Mouse (Mus musculus) embryonic fibroblast, embryonic 13.5 days (primary cell): ENCODE measurements around the gene Pard3. TPM values are rescaled to one million over a fixed set of nuclear protein-coding genes. Genes with fewer than 3 reads are reported as not detected.

Source experiments
- H3K27ac ChIP-seq: 2 replicates; pipeline ENCODE4 v1.5.1; 2012; ENCODE audit warnings: low read length, control low read depth, inconsistent platforms; ENCODE audit not compliant: insufficient read depth
- H3K4me1 ChIP-seq: 2 replicates; pipeline ENCODE4 v1.6.1; 2011; ENCODE audit warnings: low read length; ENCODE audit not compliant: control insufficient read depth, insufficient read depth
- H3K4me3 ChIP-seq: 2 replicates; pipeline ENCODE4 v1.5.1; 2011; ENCODE audit warnings: mild to moderate bottlenecking, control low read depth, low read length; ENCODE audit not compliant: insufficient read depth
- CTCF ChIP-seq: IDR thresholded peaks from 2 replicates; pipeline ENCODE4 v1.5.1; 2011; ENCODE audit warnings: mild to moderate bottlenecking, control low read depth, low read length, moderate library complexity, borderline replicate concordance; ENCODE audit not compliant: insufficient read depth
- POLR2A ChIP-seq: IDR thresholded peaks from 2 replicates; pipeline ENCODE4 v1.6.1; 2011; ENCODE audit warnings: low read depth, mild to moderate bottlenecking, control low read depth, low read length, moderate library complexity
- polyA plus RNA-seq: library from polyadenylated mRNA; stranded (reverse); fragments of >200 nt; gene quantifications from 2 replicates; pipeline ENCODE4 v1.2.4, GENCODE M21; 2011; ENCODE audit warnings: low read depth; ENCODE audit not compliant: missing spikeins, insufficient read length

Gene Pard3
- polyA plus RNA-seq, 1 experiment = 34.4 TPM

DNA sequence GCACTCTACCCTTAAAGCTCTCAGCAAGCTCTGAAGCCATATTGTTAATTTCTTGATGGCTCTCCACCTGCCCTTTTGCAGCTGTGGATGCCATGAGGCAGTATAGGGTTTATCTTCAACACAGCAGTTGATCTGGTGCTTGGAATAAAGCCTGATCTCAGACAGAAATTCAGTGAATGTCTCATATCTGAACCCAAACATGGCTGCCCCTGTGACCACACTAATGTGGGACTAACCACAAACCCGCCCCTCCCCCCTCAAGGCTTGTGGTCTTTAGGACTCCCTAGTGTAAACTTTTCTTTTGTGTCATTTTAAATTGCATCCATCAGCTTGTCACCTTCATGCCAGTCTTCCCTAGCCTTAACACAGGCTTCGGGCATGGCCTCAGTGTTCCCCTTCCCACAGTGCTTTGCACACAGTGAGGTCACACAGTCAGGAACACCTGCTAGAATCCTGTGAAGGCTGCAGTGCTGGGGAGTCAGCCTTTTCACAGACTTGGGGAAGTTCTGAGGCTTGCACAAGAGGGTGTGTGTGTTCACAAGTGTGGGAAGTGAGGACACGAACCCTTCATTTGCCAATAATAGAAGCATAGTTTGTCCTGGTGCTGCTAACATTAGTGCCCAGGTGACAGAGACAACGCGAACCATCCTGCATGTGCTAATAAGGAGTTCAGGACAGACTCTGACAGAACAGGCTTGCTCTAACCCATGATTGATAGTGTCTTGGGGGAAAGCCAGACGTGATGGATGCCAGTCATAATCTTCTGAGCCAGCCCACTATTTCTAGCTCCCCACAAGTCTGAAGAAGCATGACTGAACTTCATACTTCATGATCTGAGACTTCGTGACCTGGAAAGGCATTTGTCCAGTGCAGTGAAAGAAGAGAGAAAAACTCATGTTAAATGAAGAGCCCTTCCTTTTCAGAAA lies 451.4 kb downstream of the Pard3 start:
- Histone ChIP-seq H3K27ac (no peak overlapping the region), H3K4me1 (0 out of 2 replicates have a peak, but pooled peaks cover 2% of the 10 kb centered on the region), H3K4me3 (no peak overlapping the region)
- TF ChIP-seq POLR2A (no peak), CTCF (no peak)

- Histone ChIP-seq H3K4me1 (0 out of 2 replicates have a peak, but pooled peaks cover 2% of the 10 kb centered on the region), H3K27ac (no peak overlapping the region)
- no peak for TF ChIP-seq POLR2A
- TF ChIP-seq CTCF = no peak
These were observed 452.4 kb downstream of the Pard3 start for GRCm38 (mm10) chr8:127516043-127516442.

DNA sequence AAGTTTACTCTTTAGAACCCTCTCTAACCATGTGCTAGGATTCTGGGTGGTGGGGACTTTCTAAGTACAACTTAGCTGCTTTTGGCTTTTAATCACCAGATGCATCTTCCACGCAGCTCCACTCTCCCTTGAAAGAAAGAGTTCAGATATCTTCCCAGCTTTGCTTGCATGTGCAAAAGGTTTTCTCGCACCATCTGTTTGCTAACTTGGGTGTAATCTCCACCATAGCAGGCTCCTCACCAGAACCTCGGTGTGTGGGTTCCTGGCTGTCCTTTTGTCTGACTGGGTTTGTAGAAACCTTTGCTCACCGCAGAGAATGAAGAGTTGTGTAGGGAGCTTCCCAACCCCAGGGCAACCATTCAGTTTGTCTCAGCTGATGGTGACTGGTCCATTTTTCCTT lies 462.0 kb downstream of the Pard3 start:
- no peak overlapping the region for H3K4me3 ChIP-seq
- no peaks in the 10 kb centered on the region for H3K4me1 ChIP-seq
- H3K27ac ChIP-seq = no peak overlapping the region
- TF ChIP-seq POLR2A (no peak), CTCF (no peak)

More at GRCm38 (mm10) chr8:127516043-127516442, 452.4 kb downstream of the Pard3 start:
- H3K4me3 ChIP-seq = no peak overlapping the region

DNA sequence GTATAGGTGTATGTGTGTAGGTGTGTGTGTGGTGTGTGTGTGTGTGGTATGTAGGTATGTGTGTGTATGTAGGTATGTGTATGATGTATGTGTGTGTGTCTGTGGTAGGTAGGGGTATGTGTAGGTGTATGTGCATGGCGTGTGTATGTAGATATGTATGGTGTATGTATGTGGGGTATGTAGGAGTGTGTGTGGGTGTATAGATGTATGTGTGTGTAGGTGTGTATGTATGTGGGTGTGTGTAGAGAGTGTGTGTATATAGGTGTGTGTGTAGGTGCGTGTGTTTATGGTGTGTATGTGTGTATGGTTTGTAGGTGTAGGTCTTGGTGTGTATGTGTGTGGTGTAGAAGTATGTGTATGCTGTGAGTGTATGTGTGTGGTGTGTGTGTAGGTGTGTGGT lies 464.6 kb downstream of the Pard3 start:
- TF ChIP-seq POLR2A (no peak), CTCF (no peak)
- no peaks in the 10 kb centered on the region for H3K4me1 ChIP-seq
- no peak overlapping the region for H3K4me3 ChIP-seq
- no peak overlapping the region for H3K27ac ChIP-seq

- Histone ChIP-seq H3K27ac (no peak overlapping the region), H3K4me3 (no peak overlapping the region), H3K4me1 (no peaks in the 10 kb centered on the region)
- TF ChIP-seq POLR2A (no peak), CTCF (no peak)
These were observed 466.1 kb downstream of the Pard3 start for GRCm38 (mm10) chr8:127529746-127530145.

DNA sequence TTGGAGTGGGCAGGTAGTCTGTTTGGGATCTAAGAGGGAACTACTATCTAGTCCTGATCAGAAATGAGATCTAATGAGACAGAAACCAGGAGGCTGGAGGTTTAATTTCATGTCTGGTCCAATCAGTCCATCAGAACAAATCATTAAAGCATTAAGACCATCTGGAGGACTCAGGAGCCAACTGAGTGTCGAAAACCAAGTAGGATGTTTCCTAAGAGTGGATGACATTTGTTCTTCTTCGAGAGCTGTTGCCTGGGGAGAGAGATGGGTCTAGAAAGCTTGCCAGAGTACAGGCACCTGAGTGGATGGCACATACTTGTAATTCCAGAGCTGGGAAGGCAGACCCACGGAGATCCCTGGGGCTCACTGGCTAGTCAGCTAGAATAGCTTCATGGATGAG lies 468.2 kb downstream of the Pard3 start:
- Histone ChIP-seq H3K27ac (no peak overlapping the region), H3K4me1 (no peaks in the 10 kb centered on the region), H3K4me3 (no peak overlapping the region)
- TF ChIP-seq CTCF = no peak
- no peak for TF ChIP-seq POLR2A

DNA sequence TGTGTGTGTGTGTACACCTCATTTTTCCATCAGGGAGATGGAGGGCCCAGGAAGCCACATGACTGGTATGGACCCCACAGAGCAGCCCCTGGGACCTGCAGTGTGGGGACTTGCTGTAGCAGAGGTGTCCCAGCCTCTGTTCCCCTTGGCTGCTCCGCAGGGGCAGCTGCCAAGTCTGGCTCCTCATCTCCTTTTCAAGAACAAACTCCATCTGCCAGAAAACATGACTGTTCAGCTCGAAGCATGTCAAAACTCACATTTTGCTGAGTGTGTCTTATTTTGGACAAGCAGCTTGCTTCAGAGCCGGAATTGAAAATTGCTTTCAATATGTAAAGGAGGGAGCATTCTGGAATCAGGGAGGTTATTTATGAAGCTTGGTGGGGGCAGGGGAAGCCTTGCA lies 471.1 kb downstream of the Pard3 start:
- Histone ChIP-seq H3K4me3 (no peak overlapping the region), H3K27ac (no peak overlapping the region)

GRCm38 (mm10) chr8:127535192-127535845 lies 471.6 kb downstream of the Pard3 start:
- H3K27ac ChIP-seq = no peak overlapping the region
- H3K4me1 ChIP-seq = no peaks in the 10 kb centered on the region
- no peak overlapping the region for H3K4me3 ChIP-seq
- no peak for TF ChIP-seq CTCF
- TF ChIP-seq POLR2A = no peak

More for the DNA sequence above, 471.1 kb downstream of the Pard3 start:
- H3K4me1 ChIP-seq = no peaks in the 10 kb centered on the region
- no peak for TF ChIP-seq POLR2A
- TF ChIP-seq CTCF = no peak

DNA sequence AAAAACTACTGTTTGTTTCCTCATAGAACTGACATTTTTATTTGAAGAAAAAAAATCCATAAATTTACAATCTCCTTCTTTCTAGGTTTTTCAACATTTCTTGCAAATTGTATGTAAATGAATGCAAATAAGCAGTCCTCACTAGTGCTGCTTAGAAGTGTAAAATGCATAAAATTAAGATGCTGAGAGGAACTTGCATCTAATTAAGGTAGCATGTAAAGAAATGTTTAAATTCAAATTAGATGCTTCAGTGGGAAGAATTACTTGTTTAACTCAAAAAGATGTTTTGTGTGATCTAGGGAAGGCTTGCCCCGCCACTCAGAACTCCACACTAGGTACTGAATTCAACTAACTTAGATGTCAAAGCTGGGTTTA lies 472.1 kb downstream of the Pard3 start:
- TF ChIP-seq CTCF = no peak
- no peak for TF ChIP-seq POLR2A

DNA sequence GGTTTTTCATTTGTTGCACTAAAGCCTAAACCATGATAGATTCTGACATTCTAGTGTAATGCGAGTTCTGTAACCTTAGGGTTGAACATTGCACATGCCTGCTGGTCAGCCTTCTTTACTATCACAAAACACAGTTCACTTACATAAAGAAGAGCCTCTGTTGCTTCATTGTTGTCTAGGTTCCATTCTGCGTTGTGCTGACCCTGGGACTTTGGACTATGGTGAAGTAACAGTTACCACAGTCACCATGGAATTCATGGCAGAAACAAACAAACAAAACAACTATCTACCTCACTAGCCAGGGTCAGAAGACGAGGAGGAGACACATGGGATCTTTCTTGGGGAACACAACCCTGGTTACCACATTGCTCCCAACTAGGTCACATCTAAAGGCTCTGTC lies 476.1 kb downstream of the Pard3 start:
- no peaks in the 10 kb centered on the region; the same call in 1 of the 2 replicates for H3K4me1 ChIP-seq
- H3K4me3 ChIP-seq = no peak overlapping the region
- no peak for TF ChIP-seq CTCF
- no peak for TF ChIP-seq POLR2A
- H3K27ac ChIP-seq = no peak overlapping the region

More for the DNA sequence above, 472.1 kb downstream of the Pard3 start:
- no peak overlapping the region for H3K27ac ChIP-seq
- H3K4me3 ChIP-seq = no peak overlapping the region
- H3K4me1 ChIP-seq = no peaks in the 10 kb centered on the region
